Mouse (Mus musculus) neural tube, embryonic 14.5 days (tissue): ENCODE results near the gene Gm4302. TPM values are rescaled to one million over a fixed set of nuclear protein-coding genes. Genes with fewer than 3 reads are reported as not detected.
"Not testable (repeated sequence)": the region's sequence is repeated elsewhere in the genome, so short reads cannot be mapped to it uniquely, and the experiment has no call there.

Experiments used
- ATAC-seq: fragments of 200-750 bp; cut with Nextera tagmentation; 2 replicates; pipeline ENCODE4 v1.8.0; 2017; ENCODE audit warnings: low read depth, mild to moderate bottlenecking, moderate TSS enrichment, moderate library complexity
- H3K27ac ChIP-seq: fragments of 300-500 bp; sonication (generic); 2 replicates; pipeline ENCODE4 v1.5.1; 2014; ENCODE audit warnings: low read depth, mild to moderate bottlenecking, control low read depth, low read length, moderate library complexity, mixed read lengths
- H3K27me3 ChIP-seq: fragments of 300-500 bp; sonication (generic); 2 replicates; pipeline ENCODE4 v1.6.1; 2014; ENCODE audit warnings: low read length; ENCODE audit not compliant: control insufficient read depth, insufficient read depth
- H3K36me3 ChIP-seq: fragments of 300-500 bp; sonication (generic); 2 replicates; pipeline ENCODE4 v1.6.1; 2014; ENCODE audit warnings: low read length, mixed read lengths; ENCODE audit not compliant: control insufficient read depth, insufficient read depth
- H3K4me1 ChIP-seq: fragments of 300-500 bp; sonication (generic); 2 replicates; pipeline ENCODE4 v1.6.1; 2014; ENCODE audit warnings: low read length; ENCODE audit not compliant: control insufficient read depth, insufficient read depth
- H3K4me2 ChIP-seq: fragments of 300-500 bp; sonication (generic); 2 replicates; pipeline ENCODE4 v1.6.1; 2014; ENCODE audit warnings: mild to moderate bottlenecking, low read depth, low read length, control low read depth
- H3K4me3 ChIP-seq: fragments of 300-500 bp; sonication (generic); 2 replicates; pipeline ENCODE4 v1.5.1; 2014; ENCODE audit warnings: low read depth, low read length, control low read depth, mixed read lengths
- H3K9ac ChIP-seq: fragments of 300-500 bp; sonication (generic); replicated peaks from 2 replicates; pipeline ENCODE4 v1.6.1; 2014; ENCODE audit warnings: low read depth, mild to moderate bottlenecking, control low read depth, low read length, mixed read lengths
- H3K9me3 ChIP-seq: fragments of 300-500 bp; sonication (generic); 2 replicates; pipeline ENCODE4 v1.6.1; 2016; ENCODE audit warnings: low read length; ENCODE audit not compliant: control insufficient read depth
- WGBS: fragments of 180-500 bp; shearing (Covaris S2); extraction: QIAGEN DNeasy Blood & Tissue Kit; methylation state at CpG from one replicate; pipeline ENCODE4 v1.1.7; 2014; 5-methylcytosine and 5-hydroxymethylcytosine counted together
- polyA plus RNA-seq: library from polyadenylated mRNA; unstranded; fragments of >200 nt; fragmentation: Nextera tagmentation; extraction: Ambion mirVana; gene quantifications from 2 replicates; pipeline ENCODE4 v1.2.1, GENCODE M21; 2014

The Gm4302 gene
- polyA plus RNA-seq, result not detected in 2 replicates

DNA sequence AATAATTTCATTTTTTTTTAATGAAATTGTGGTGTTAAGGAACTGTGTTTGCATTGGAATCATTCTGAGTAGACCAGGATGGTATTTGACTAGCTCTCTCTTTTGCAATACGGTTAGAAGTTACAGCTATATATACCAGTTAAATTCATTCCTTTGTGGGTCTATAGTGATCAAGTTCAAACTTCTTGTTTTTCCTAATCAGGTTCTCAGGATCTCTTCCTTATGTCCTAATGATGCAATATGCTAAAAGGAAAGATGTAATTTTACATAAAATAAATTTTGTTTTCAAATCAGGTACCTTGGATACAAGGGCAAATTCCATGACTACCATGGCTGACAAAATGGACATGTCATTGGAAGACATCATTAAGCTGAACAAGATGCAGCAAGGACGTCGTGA lies at the start of gene Gm4302:
Gm4302 (plus strand) TSS at position 301 of the 400 bp plus-strand sequence.
- H3K36me3 ChIP-seq, H3K27me3 ChIP-seq, H3K9me3 ChIP-seq, H3K4me2 ChIP-seq, H3K9ac ChIP-seq, H3K27ac ChIP-seq, H3K4me1 ChIP-seq, H3K4me3 ChIP-seq, ATAC-seq: not testable (repeated sequence)
- WGBS, result no CpG with 5 or more reads among the region's 3 CpGs

GRCm38 (mm10) chr10:100296105-100296504 lies 44.5 kb upstream of the Gm4302 start:
- H3K27me3 ChIP-seq, result no peaks in the 10 kb centered on the region
- H3K9ac ChIP-seq, result no peak overlapping the region
- no peak overlapping the region for H3K27ac ChIP-seq
- no peaks in the 10 kb centered on the region for H3K4me1 ChIP-seq
- no peak for ATAC-seq
- no peaks in the 10 kb centered on the region for H3K36me3 ChIP-seq
- WGBS, result 81% methylated on average over 2 of the region's 2 CpGs
- H3K4me2 ChIP-seq, result no peak overlapping the region
- H3K9me3 ChIP-seq, result no peaks in the 10 kb centered on the region
- no peak overlapping the region for H3K4me3 ChIP-seq

- not testable (repeated sequence) for H3K36me3 ChIP-seq, H3K9me3 ChIP-seq, H3K4me3 ChIP-seq, H3K4me2 ChIP-seq, H3K27ac ChIP-seq, ATAC-seq, H3K4me1 ChIP-seq, H3K27me3 ChIP-seq, H3K9ac ChIP-seq
These were observed 40.5 kb upstream of the Gm4302 start for GRCm38 (mm10) chr10:100300106-100300505.

DNA sequence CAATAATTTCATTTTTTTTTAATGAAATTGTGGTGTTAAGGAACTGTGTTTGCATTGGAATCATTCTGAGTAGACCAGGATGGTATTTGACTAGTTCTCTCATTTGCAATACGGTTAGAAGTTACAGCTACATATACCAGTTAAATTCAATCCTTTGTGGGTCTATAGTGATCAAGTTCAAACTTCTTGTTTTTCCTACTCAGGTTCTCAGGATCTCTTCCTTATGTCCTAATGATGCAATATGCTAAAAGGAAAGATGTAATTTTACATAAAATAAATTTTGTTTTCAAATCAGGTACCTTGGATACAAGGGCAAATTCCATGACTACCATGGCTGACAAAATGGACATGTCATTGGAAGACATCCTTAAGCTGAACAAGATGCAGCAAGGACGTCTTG lies 5.3 kb upstream of the Gm4302 start, which contains the start of gene Gm4301:
Gm4301 (plus strand) TSS at position 301 of the 400 bp plus-strand sequence.
- not testable (repeated sequence) for ATAC-seq, H3K4me1 ChIP-seq, H3K27ac ChIP-seq, H3K27me3 ChIP-seq, H3K36me3 ChIP-seq, H3K9me3 ChIP-seq, H3K9ac ChIP-seq, H3K4me3 ChIP-seq, H3K4me2 ChIP-seq
- WGBS, result no CpG with 5 or more reads among the region's 2 CpGs

GRCm38 (mm10) chr10:100345672-100346071 lies 5.0 kb downstream of the Gm4302 start, which contains the start of gene Gm4303:
Gene Gm4303 (plus strand): TSS chr10:100345972.
- H3K4me2 ChIP-seq, ATAC-seq, H3K9me3 ChIP-seq, H3K4me1 ChIP-seq, H3K4me3 ChIP-seq, H3K27ac ChIP-seq, H3K9ac ChIP-seq, H3K36me3 ChIP-seq, H3K27me3 ChIP-seq: not testable (repeated sequence)
- WGBS, result no CpG with 5 or more reads among the region's 3 CpGs

DNA sequence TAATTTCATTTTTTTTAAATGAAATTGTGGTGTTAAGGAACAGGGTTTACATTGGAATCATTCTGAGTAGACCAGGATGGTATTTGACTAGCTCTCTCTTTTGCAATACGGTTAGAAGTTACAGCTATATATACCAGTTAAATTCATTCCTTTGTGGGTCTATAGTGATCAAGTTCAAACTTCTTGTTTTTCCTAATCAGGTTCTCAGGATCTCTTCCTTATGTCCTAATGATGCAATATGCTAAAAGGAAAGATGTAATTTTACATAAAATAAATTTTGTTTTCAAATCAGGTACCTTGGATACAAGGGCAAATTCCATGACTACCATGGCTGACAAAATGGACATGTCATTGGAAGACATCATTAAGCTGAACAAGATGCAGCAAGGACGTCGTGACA lies 10.2 kb downstream of the Gm4302 start, which contains the start of gene Gm4305:
Gm4305 (plus strand) TSS at position 301 of the 400 bp plus-strand sequence.
- not testable (repeated sequence) for H3K27ac ChIP-seq, H3K9ac ChIP-seq, H3K27me3 ChIP-seq, H3K4me1 ChIP-seq, ATAC-seq, H3K9me3 ChIP-seq, H3K4me3 ChIP-seq, H3K4me2 ChIP-seq, H3K36me3 ChIP-seq
- WGBS, result no CpG with 5 or more reads among the region's 3 CpGs

DNA sequence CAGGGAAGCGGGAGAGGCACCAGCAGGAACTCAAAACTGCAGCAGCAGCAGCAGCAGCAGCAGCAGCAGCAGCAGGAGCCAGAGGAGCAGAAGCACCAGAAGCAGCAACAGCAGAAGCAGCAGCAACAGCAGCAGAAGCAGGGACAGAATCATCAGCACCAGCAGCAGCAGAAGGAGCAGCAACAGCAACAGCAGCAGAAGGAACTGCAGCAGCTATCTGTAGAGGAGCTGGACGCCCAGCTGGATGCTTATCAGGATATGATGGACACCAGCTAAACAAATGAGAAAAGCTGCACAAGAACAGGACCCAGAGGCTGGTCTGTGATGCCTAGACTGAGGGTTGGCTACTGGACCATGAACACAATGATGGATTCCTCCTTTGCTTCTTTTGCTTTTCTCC lies 16.2 kb downstream of the Gm4302 start:
- not testable (repeated sequence) for H3K4me2 ChIP-seq, H3K4me1 ChIP-seq, H3K36me3 ChIP-seq, H3K9me3 ChIP-seq, H3K27me3 ChIP-seq, ATAC-seq, H3K4me3 ChIP-seq, H3K9ac ChIP-seq, H3K27ac ChIP-seq
- WGBS, result 73% methylated on average over 1 of the region's 2 CpGs

- not testable (repeated sequence) for ATAC-seq
- WGBS, result no CpG with 5 or more reads among the region's 3 CpGs
These were observed 20.4 kb downstream of the Gm4302 start, which contains the start of gene Gm4307 for GRCm38 (mm10) chr10:100361038-100361437. Gene Gm4307 (plus strand): TSS chr10:100361338.

GRCm38 (mm10) chr10:100382460-100382859 lies 41.8 kb downstream of the Gm4302 start, which contains the start of gene Gm4312:
Gene Gm4312 (minus strand): TSS chr10:100382560.
- H3K27me3 ChIP-seq, H3K9ac ChIP-seq, H3K4me3 ChIP-seq, H3K4me2 ChIP-seq, H3K36me3 ChIP-seq, H3K27ac ChIP-seq, ATAC-seq, H3K9me3 ChIP-seq, H3K4me1 ChIP-seq: not testable (repeated sequence)
- no CpG with 5 or more reads among the region's 2 CpGs for WGBS

More at GRCm38 (mm10) chr10:100361038-100361437, 20.4 kb downstream of the Gm4302 start, which contains the start of gene Gm4307:
- H3K4me1 ChIP-seq, H3K27me3 ChIP-seq, H3K36me3 ChIP-seq, H3K4me3 ChIP-seq, H3K9me3 ChIP-seq, H3K9ac ChIP-seq, H3K27ac ChIP-seq, H3K4me2 ChIP-seq: not testable (repeated sequence)
